Mouse (Mus musculus) liver, embryonic 15.5 days (tissue): ENCODE measurements at regions not wholly inside any gene's neighbourhood (a gene's known extent, or its start where the extent isn't known, plus 50 kb on each side); places are given as distances from the start of the nearest gene placed in this dataset.
"Not testable (repeated sequence)": the region's sequence is repeated elsewhere in the genome, so short reads cannot be mapped to it uniquely, and the experiment has no call there.

ENCODE experiments used
- ATAC-seq: fragments of 200-750 bp; cut with Nextera tagmentation; 2 replicates; pipeline ENCODE4 v1.8.0; 2017; ENCODE audit warnings: moderate number of reproducible peaks, mild to moderate bottlenecking, moderate library complexity; ENCODE audit not compliant: insufficient read depth
- H3K27ac ChIP-seq: fragments of 300-500 bp; sonication (generic); replicated peaks from 2 replicates; pipeline ENCODE4 v1.5.1; 2015; ENCODE audit warnings: mild to moderate bottlenecking, inconsistent platforms
- H3K27me3 ChIP-seq: fragments of 300-500 bp; sonication (generic); 2 replicates; pipeline ENCODE4 v1.6.1; 2015; ENCODE audit warnings: mild to moderate bottlenecking, inconsistent platforms
- H3K36me3 ChIP-seq: fragments of 300-500 bp; sonication (generic); replicated peaks from 2 replicates; pipeline ENCODE4 v1.6.1; 2015; ENCODE audit warnings: moderate library complexity, mild to moderate bottlenecking, inconsistent platforms
- H3K4me1 ChIP-seq: fragments of 300-500 bp; sonication (generic); replicated peaks from 2 replicates; pipeline ENCODE4 v1.6.1; 2015; ENCODE audit warnings: inconsistent platforms
- H3K4me2 ChIP-seq: fragments of 300-500 bp; sonication (generic); 2 replicates; pipeline ENCODE4 v1.6.1; 2015; ENCODE audit warnings: moderate library complexity, mild to moderate bottlenecking, inconsistent platforms
- H3K4me3 ChIP-seq: fragments of 300-500 bp; sonication (generic); replicated peaks from 2 replicates; pipeline ENCODE4 v1.5.1; 2015; ENCODE audit warnings: mild to moderate bottlenecking, inconsistent platforms
- H3K9ac ChIP-seq: fragments of 300-500 bp; sonication (generic); 2 replicates; pipeline ENCODE4 v1.6.1; 2015; ENCODE audit warnings: moderate library complexity, mild to moderate bottlenecking, inconsistent platforms
- H3K9me3 ChIP-seq: fragments of 300-500 bp; sonication (generic); replicated peaks from 2 replicates; pipeline ENCODE4 v1.6.1; 2016; ENCODE audit warnings: inconsistent platforms
- WGBS: fragments of 180-500 bp; shearing (Covaris S2); methylation state at CpG from one replicate; pipeline ENCODE4 v1.1.7; 2015; ENCODE audit warnings: mixed read lengths; ENCODE audit not compliant: insufficient replicate concordance; 5-methylcytosine and 5-hydroxymethylcytosine counted together

DNA sequence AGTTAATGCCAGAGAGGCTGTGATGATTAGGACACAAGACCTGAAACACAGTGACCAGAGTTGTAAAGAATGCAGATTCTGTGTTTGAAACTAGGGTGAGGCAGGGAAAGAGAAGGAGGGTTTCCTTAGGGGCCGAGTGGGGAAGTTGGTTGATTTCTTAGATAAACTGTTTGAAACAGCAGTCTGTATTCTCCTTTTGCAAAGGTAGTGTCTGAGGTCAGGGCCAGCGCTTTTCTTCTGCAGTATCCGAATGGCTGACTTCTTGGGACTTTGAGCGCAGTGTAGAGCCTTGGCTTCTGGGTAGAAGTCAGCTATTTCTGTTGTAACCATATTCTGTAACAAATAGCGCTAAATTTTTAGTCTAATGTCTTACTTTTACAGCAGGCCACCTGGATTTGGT lies 133.7 kb downstream of the Dad1 start:
- 71% methylated on average over 5 of the region's 5 CpGs for WGBS
- no peak for ATAC-seq

DNA sequence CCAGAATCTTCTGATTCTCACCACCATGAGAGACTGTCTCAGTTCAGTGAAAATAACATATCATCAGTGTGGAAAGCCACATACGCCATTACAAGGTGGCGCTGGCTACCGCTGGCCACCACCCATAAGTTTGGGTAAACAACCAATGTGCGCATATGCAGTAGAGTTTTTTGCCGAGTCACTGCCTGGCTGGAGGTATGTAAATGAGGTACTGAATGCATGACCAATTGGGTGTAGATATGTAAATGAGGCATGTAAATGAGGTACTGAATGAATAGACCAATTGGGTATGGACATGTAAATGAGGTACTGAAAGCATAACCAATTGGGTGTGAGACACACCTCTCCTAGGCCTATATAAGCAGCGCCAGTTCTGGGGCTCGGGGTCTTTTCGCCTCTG lies 136.3 kb downstream of the Dad1 start:
- not testable (repeated sequence) for H3K9me3 ChIP-seq, H3K27ac ChIP-seq, H3K4me1 ChIP-seq, H3K4me2 ChIP-seq, H3K27me3 ChIP-seq, H3K4me3 ChIP-seq, H3K9ac ChIP-seq, H3K36me3 ChIP-seq, ATAC-seq
- WGBS: 84% methylated on average over 8 of the region's 8 CpGs

More for the DNA sequence above, 133.7 kb downstream of the Dad1 start:
- H3K4me1 ChIP-seq: peaks cover 8% of the 10 kb centered on the region
- H3K27ac ChIP-seq: no peak overlapping the region
- H3K4me2 ChIP-seq: no peak overlapping the region
- no peaks in the 10 kb centered on the region for H3K9me3 ChIP-seq
- H3K27me3 ChIP-seq: no peaks in the 10 kb centered on the region
- H3K36me3 ChIP-seq: no peaks in the 10 kb centered on the region
- no peak overlapping the region for H3K4me3 ChIP-seq
- no peak overlapping the region for H3K9ac ChIP-seq

DNA sequence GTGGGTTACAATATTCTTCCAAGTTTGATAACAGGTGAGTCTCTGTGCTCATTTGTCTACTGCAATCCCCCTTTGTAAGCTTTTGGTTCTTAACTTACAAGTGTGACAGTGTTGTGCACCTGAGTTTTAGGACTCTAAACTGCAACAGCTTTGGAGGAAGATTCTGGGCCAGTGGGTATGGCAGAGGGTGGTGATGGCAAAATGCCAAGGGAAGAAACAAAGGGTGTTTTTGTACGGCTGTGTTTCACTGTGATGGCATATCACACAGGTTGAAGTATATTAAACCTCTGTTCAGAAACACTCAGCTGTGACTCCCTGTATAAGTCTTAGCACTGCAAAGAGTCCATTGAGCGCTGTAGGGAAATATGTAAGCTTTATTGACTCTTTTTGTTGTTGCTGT lies 140.7 kb downstream of the Dad1 start:
- Histone ChIP-seq H3K4me2 (no peak overlapping the region), H3K4me3 (no peak overlapping the region), H3K9ac (no peak overlapping the region), H3K36me3 (no peaks in the 10 kb centered on the region), H3K27ac (no peak overlapping the region), H3K4me1 (no peaks in the 10 kb centered on the region), H3K9me3 (no peaks in the 10 kb centered on the region), H3K27me3 (no peaks in the 10 kb centered on the region; the same call in 1 of the 2 replicates)
- 63% methylated on average over 2 of the region's 2 CpGs for WGBS
- no peak for ATAC-seq

DNA sequence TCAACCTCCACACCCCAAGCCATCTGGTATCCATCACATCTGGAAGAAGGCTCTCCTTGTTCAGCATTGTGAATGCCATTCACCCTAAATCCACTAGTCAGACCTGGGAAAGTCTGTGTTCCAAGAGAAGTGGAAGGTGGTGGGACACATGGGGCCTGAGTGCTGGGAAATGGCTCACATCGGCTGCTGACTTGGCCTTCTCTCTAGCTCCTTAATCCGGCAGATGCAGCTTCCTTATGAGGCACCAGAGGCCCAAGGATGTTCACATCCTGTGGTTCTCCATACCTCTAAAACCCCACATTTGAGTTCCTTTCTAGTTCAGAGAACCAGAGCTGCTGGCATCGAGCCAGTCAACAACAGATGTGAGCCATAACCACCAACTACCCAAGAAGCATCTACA lies 142.9 kb downstream of the Dad1 start:
- H3K27ac ChIP-seq: no peak overlapping the region
- ATAC-seq: no peak
- 58% methylated on average over 3 of the region's 3 CpGs for WGBS

DNA sequence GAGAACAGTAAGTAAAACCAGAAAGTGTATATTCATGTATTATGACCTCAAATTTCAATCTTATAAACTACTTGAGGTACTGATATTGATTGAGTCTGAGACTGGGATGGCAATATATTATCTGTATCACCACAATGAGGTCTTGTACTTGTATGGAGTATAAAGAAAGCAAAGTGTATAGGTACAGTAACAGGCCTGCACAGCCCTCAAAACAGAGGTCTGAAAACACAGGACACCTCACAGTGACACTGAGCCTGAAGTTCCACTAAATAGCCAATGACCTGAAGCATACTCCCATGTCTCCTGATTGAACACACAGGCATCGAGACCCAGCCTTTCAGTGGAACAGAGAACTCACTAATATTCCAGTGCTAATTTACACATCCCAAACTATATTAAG lies 144.8 kb downstream of the Dad1 start:
- H3K4me2 ChIP-seq: no peak overlapping the region
- ATAC-seq: no peak
- H3K27ac ChIP-seq: no peak overlapping the region
- WGBS: 53% methylated on average over 1 of the region's 1 CpGs
- H3K4me3 ChIP-seq: no peak overlapping the region
- no peaks in the 10 kb centered on the region; the same call in 1 of the 2 replicates for H3K27me3 ChIP-seq
- H3K36me3 ChIP-seq: no peaks in the 10 kb centered on the region
- no peaks in the 10 kb centered on the region for H3K9me3 ChIP-seq
- H3K9ac ChIP-seq: no peak overlapping the region
- no peaks in the 10 kb centered on the region for H3K4me1 ChIP-seq

More for the DNA sequence above, 142.9 kb downstream of the Dad1 start:
- no peaks in the 10 kb centered on the region for H3K36me3 ChIP-seq
- no peaks in the 10 kb centered on the region; the same call in 1 of the 2 replicates for H3K27me3 ChIP-seq
- no peak overlapping the region for H3K9ac ChIP-seq
- H3K4me1 ChIP-seq: no peaks in the 10 kb centered on the region
- H3K9me3 ChIP-seq: no peaks in the 10 kb centered on the region
- no peak overlapping the region for H3K4me2 ChIP-seq
- H3K4me3 ChIP-seq: no peak overlapping the region

DNA sequence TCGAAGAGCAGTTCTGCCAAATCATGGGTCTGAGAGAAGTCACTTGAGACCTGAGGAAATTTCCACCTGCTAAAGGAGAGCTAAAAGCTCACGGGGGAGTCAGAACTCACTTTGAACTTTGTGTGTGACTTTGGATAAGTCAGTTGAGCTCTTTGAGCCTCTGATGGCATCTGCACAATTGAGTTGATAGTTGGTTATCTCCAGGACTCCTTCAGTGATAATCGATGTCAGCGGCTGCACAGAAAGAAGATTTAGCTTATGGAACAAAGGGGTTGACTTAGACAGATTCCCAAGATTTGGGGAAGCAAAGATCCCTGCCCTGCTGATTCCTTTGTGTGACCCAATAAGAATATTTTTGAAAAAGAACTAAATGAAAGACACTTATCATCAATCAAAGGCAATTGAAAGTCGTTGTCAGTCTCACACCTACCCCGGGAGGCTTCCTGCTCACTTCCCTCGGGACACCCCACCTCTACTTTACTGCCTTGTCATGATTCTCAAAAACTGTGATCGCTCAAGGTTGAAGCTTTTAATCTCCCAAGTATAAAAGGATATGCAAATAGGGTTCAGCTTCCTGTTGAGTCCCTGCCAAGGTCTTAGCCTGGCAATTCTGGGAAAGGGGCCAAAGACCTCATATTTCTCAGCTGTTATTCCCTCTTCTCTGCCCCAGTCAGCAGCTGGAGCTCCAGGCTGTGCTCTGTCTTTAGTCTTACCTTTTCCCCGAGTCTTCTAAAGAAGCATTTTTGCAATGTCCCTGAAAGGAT lies 145.4 kb downstream of the Dad1 start:
- Histone ChIP-seq H3K4me3 (no peak overlapping the region), H3K9ac (no peak overlapping the region), H3K4me1 (no peaks in the 10 kb centered on the region), H3K4me2 (no peak overlapping the region), H3K27me3 (peaks cover 4% of the 10 kb centered on the region; the same call in 1 of the 2 replicates), H3K9me3 (no peaks in the 10 kb centered on the region), H3K36me3 (no peaks in the 10 kb centered on the region), H3K27ac (no peak overlapping the region)
- WGBS: 22% methylated on average over 9 of the region's 9 CpGs
- ATAC-seq: no peak

DNA sequence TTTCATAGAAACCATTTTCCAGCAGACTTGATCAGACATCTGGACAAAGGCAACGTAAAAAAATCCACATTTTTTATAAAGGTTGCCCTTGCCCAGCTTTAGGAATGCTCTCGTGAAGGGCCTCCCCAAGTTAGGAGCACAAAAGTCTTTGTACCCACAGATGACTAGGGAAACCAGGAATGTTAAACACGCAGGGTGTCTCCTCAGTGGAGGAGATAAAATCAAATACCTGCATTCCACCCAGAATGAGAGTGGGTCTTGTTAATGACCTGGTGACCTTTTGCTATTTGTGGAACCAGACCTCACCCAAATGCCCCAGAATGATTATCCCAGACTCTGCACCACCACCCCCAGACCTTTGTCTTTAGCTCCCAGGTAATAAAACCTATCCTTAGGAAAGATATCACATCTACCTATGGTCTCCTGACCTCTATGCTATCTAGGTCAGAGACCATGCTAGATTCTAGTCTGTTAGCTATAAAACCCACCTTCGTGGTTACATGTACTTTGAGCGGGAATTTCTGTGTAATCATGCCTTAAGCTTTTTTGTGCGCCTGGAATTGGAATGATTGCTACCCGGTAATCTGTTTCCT lies 146.6 kb downstream of the Dad1 start:
- Histone ChIP-seq H3K9me3 (no peaks in the 10 kb centered on the region), H3K4me3 (no peak overlapping the region), H3K27me3 (peaks cover 11% of the 10 kb centered on the region; the same call in 1 of the 2 replicates), H3K27ac (no peak overlapping the region), H3K4me2 (no peak overlapping the region), H3K4me1 (no peaks in the 10 kb centered on the region), H3K36me3 (no peaks in the 10 kb centered on the region), H3K9ac (no peak overlapping the region)
- ATAC-seq: no peak
- 57% methylated on average over 7 of the region's 7 CpGs for WGBS

DNA sequence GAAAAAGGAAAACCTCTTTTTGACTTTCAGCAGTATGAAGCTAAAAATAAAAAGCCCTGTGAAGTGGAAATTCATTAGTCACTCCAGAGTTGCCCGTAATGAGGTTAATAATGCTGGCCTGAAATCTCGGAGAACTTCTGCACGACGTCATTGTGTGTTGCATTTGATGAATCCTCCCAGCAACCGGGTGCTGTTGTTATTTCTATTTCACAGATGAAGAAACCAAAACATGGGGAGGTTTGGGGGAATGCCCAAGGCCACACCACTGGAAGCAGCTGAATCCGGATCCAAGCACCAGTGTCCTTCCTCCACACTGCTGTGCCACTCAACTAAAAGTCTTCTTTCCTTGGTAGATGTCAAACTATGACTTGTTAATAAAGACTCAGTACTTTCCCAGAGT lies 149.7 kb downstream of the Dad1 start:
- Histone ChIP-seq H3K27ac (no peak overlapping the region), H3K4me1 (peaks cover 11% of the 10 kb centered on the region), H3K9me3 (no peaks in the 10 kb centered on the region), H3K4me3 (no peak overlapping the region), H3K4me2 (no peak overlapping the region), H3K9ac (no peak overlapping the region), H3K27me3 (peaks cover 21% of the 10 kb centered on the region; the same call in 1 of the 2 replicates), H3K36me3 (no peaks in the 10 kb centered on the region)
- no peak for ATAC-seq
- 63% methylated on average over 6 of the region's 6 CpGs for WGBS

DNA sequence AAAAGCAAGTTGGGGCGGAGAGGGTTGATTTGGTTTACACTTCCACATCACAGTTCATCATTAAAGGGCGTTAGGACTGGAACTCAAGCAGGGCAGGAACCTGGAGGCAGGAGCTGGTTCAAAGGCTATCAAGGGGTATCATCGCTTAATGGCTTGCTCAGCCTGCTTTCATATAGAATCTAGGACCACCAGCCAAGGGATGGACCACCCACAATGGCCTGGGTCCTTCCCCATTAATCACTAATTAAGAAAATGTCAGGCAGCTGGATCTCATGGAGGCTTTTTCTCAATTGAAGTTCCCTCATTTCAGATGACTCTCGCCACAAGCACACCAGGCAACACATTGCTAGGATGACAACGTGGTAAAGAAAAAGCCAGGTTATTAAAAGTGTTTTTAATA lies 150.4 kb downstream of the Dad1 start:
- no peaks in the 10 kb centered on the region for H3K36me3 ChIP-seq
- WGBS: 69% methylated on average over 5 of the region's 5 CpGs
- no peak overlapping the region for H3K4me2 ChIP-seq
- H3K9ac ChIP-seq: no peak overlapping the region
- H3K27me3 ChIP-seq: peaks cover 28% of the 10 kb centered on the region
- no peak overlapping the region for H3K4me3 ChIP-seq
- H3K4me1 ChIP-seq: peaks cover 15% of the 10 kb centered on the region
- H3K9me3 ChIP-seq: no peaks in the 10 kb centered on the region
- no peak overlapping the region for H3K27ac ChIP-seq
- ATAC-seq: no peak

DNA sequence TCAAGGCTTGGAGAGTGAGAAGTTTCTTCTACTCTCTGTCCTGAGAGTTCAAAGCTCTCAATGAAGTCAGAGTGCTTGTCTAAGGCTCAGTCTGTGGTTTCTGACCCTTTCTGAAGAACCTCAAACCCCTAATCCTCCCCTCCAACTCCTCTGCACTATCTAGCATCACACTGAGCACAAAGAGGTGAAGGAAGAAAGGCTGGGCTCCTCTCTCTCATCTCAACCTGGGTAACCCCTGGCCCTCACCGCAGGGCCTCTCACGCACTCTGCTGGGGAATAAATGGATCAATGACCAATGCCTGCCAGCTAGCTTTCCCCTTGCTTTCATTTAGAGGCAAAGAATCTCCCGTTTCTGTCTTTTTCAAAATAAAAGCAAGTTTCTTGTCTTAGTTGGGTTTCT lies 150.8 kb downstream of the Dad1 start:
- no peak for ATAC-seq
- Histone ChIP-seq H3K36me3 (no peaks in the 10 kb centered on the region), H3K4me3 (no peak overlapping the region), H3K4me1 (peaks cover 17% of the 10 kb centered on the region), H3K4me2 (no peak overlapping the region), H3K9me3 (no peaks in the 10 kb centered on the region), H3K27me3 (peaks cover 33% of the 10 kb centered on the region), H3K27ac (no peak overlapping the region), H3K9ac (no peak overlapping the region)
- 59% methylated on average over 3 of the region's 3 CpGs for WGBS

DNA sequence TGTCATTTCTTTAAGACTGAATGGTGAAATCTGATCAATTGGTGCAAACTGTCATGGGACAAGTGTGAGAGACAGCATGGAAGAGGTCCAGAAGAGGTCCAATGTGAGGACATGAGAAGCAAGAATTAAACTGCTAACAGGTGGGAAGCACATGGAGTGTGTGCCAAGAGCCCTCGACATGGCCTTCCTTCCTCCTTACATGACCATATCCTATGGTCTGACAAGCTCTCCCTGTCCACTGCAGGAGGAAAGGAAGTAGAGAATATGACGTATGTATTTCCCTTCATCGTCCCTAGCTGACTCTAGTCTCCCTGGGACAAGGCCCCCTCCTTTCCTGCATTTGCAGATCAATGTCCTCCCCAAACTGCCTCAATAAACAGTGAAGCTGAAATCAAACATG lies 152.1 kb downstream of the Dad1 start:
- Histone ChIP-seq H3K27ac (no peak overlapping the region), H3K9me3 (no peaks in the 10 kb centered on the region), H3K27me3 (peaks cover 46% of the 10 kb centered on the region), H3K4me2 (no peak overlapping the region), H3K9ac (no peak overlapping the region), H3K4me3 (no peak overlapping the region), H3K4me1 (peaks cover 20% of the 10 kb centered on the region), H3K36me3 (no peaks in the 10 kb centered on the region)
- 27% methylated on average over 3 of the region's 3 CpGs for WGBS
- no peak for ATAC-seq
